Mouse (Mus musculus) urinary bladder, postnatal 10 days (tissue): ENCODE measurements around the gene Efcab1.

Source experiments
- DNase-seq: peaks from one replicate; pipeline ENCODE4 v3.0.0; 2022; ENCODE audit warnings: low spot score

The Efcab1 gene

GRCm38 (mm10) chr16:15014724-15015123, 108.3 kb downstream of the Efcab1 start:
- no peak for DNase-seq
